Mouse (Mus musculus): ENCODE measurements around the gene Vmn2r20. TPM values are rescaled to one million over a fixed set of nuclear protein-coding genes. Genes with fewer than 3 reads are reported as not detected.
"Not testable (repeated sequence)": the region's sequence is repeated elsewhere in the genome, so short reads cannot be mapped to it uniquely, and the experiment has no call there.

Vmn2r20 gene
- polyA plus RNA-seq (2014; fragmentation: Nextera tagmentation; extraction: Ambion mirVana) = not detected in 2 replicates

GRCm38 (mm10) chr6:123418016-123418415 lies at the start of gene Vmn2r20:
Vmn2r20 (minus strand) TSS chr6:123418116.
- not testable (repeated sequence) for ATAC-seq (ENCODE audit: insufficient number of reproducible peaks, insufficient read depth, low FRiP score, low read depth); H3K9ac ChIP-seq (ENCODE audit: low read length); H3K27me3 ChIP-seq (ENCODE audit: control insufficient read depth, insufficient read depth, low read length); H3K4me3 ChIP-seq (ENCODE audit: control insufficient read depth in 1 of 2, insufficient read depth in 1 of 2, low read depth in 1 of 2, low read length in 2 of 2); H3K4me1 ChIP-seq (ENCODE audit: control insufficient read depth in 2 of 2, insufficient read depth in 2 of 2, low read length in 2 of 2); H3K9me3 ChIP-seq (ENCODE audit: control insufficient read depth, low read length); H3K4me2 ChIP-seq (ENCODE audit: low read length); H3K36me3 ChIP-seq (ENCODE audit: control insufficient read depth, insufficient read depth, low read length); H3K27ac ChIP-seq (replicated peaks in 1 of 2; ENCODE audit: control insufficient read depth in 1 of 2, insufficient read depth in 1 of 2, low read depth in 2 of 2, low read length in 2 of 2)
- WGBS = no CpG with 5 or more reads among the region's 4 CpGs

DNA sequence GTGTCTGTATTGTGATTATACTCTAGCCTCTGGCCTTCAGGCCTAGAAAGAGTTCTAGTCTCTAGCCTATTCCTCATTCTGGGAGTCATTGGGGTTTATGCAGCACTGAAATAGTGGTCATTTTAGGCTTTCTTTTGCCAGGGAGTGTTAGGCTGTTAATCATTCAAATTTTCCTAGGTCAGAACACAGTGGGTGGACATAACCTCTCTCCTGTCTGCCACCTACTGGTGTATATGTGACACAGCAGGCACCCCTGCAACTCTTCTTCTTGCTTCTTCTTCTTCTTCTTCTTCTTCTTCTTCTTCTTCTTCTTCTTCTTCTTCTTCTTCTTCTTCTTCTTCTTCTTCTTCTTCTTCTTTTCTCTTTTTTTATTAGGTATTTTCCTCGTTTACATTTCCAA lies 6.5 kb upstream of the Vmn2r20 start:
- H3K27me3 ChIP-seq (ENCODE audit: control insufficient read depth, insufficient read depth, low read length); H3K4me2 ChIP-seq (ENCODE audit: low read length); ATAC-seq (ENCODE audit: insufficient number of reproducible peaks, insufficient read depth, low FRiP score, low read depth); H3K9me3 ChIP-seq (ENCODE audit: control insufficient read depth, low read length); H3K36me3 ChIP-seq (ENCODE audit: control insufficient read depth, insufficient read depth, low read length); H3K27ac ChIP-seq (replicated peaks in 1 of 2; ENCODE audit: control insufficient read depth in 1 of 2, insufficient read depth in 1 of 2, low read depth in 2 of 2, low read length in 2 of 2); H3K4me1 ChIP-seq (ENCODE audit: control insufficient read depth in 2 of 2, insufficient read depth in 2 of 2, low read length in 2 of 2); H3K4me3 ChIP-seq (ENCODE audit: control insufficient read depth in 1 of 2, insufficient read depth in 1 of 2, low read depth in 1 of 2, low read length in 2 of 2); H3K9ac ChIP-seq (ENCODE audit: low read length): not testable (repeated sequence)
- no CpG with 5 or more reads among the region's 1 CpGs for WGBS

DNA sequence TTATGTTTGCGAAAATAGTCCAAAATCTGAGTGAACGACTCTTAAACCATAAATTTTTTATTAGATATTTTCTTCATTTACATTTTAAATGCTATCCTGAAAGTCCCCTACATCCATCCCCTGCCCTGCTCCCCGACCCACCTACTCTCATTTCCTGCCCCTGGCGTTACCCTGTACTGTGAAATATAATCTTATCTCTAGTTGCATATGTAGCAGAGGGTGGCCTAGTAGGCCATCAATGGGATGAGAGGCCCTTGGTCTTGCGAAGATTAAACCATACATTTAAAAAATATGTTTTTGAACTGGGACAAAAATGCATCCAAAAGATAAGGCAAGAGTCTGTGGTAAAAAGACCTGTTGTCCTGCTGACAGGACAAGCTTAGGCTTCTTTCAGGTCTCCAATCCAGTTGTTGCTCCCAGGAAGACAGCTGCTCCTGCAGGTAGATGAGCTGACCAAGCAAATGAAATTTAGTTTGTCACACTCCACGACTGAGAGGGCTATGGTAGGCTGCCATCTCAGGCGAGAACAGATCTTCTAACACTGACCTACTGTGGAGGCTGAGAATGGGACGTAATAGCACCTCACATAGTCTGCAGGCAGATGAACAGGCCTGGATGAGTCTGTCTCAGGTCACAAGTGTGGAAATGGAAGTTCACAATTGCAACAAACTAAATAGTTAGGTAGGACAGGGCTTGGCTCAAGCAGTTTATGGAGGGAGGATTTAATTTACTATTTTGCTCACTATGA lies 10.8 kb downstream of the Vmn2r20 start:
- H3K9ac ChIP-seq (ENCODE audit: low read length); H3K4me1 ChIP-seq (ENCODE audit: control insufficient read depth in 2 of 2, insufficient read depth in 2 of 2, low read length in 2 of 2); H3K36me3 ChIP-seq (ENCODE audit: control insufficient read depth, insufficient read depth, low read length); H3K4me2 ChIP-seq (ENCODE audit: low read length); H3K27ac ChIP-seq (replicated peaks in 1 of 2; ENCODE audit: control insufficient read depth in 1 of 2, insufficient read depth in 1 of 2, low read depth in 2 of 2, low read length in 2 of 2); H3K27me3 ChIP-seq (ENCODE audit: control insufficient read depth, insufficient read depth, low read length); H3K9me3 ChIP-seq (ENCODE audit: control insufficient read depth, low read length); H3K4me3 ChIP-seq (ENCODE audit: control insufficient read depth in 1 of 2, insufficient read depth in 1 of 2, low read depth in 1 of 2, low read length in 2 of 2); ATAC-seq (ENCODE audit: insufficient number of reproducible peaks, insufficient read depth, low FRiP score, low read depth): not testable (repeated sequence)
- WGBS = no CpG with 5 or more reads among the region's 8 CpGs

GRCm38 (mm10) chr6:123388824-123389223 lies 29.1 kb downstream of the Vmn2r20 start:
- not testable (repeated sequence) for H3K27ac ChIP-seq (replicated peaks in 1 of 2; ENCODE audit: control insufficient read depth in 1 of 2, insufficient read depth in 1 of 2, low read depth in 2 of 2, low read length in 2 of 2); H3K4me2 ChIP-seq (ENCODE audit: low read length); H3K4me1 ChIP-seq (ENCODE audit: control insufficient read depth in 2 of 2, insufficient read depth in 2 of 2, low read length in 2 of 2); H3K36me3 ChIP-seq (ENCODE audit: control insufficient read depth, insufficient read depth, low read length); ATAC-seq (ENCODE audit: insufficient number of reproducible peaks, insufficient read depth, low FRiP score, low read depth); H3K4me3 ChIP-seq (ENCODE audit: control insufficient read depth in 1 of 2, insufficient read depth in 1 of 2, low read depth in 1 of 2, low read length in 2 of 2); H3K9me3 ChIP-seq (ENCODE audit: control insufficient read depth, low read length); H3K27me3 ChIP-seq (ENCODE audit: control insufficient read depth, insufficient read depth, low read length); H3K9ac ChIP-seq (ENCODE audit: low read length)

DNA sequence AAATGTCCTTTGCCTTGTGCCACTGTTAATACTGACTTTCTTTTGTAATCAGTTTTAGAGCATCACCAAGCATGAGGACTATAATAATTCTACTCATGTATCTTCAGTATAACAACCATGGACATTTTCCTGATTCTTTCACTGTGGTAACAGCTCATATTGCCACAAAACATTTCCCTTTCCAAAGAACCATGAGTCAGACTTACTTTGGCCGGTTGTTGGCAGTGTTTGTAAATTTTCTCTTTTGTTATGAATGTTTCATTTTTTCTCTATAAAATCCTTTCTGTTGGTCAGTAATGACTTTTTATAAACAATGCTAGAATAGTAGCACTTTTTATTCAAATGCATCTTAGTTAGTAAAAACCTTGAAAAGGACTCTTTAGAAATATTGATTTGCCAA lies 71.8 kb downstream of the Vmn2r20 start:
- no peak for ATAC-seq (ENCODE audit: insufficient number of reproducible peaks, insufficient read depth, low FRiP score, low read depth)
- Histone ChIP-seq H3K9me3 (ENCODE audit: control insufficient read depth, low read length) (no peaks in the 10 kb centered on the region), H3K36me3 (ENCODE audit: control insufficient read depth, insufficient read depth, low read length) (no peaks in the 10 kb centered on the region), H3K4me1 (ENCODE audit: control insufficient read depth in 2 of 2, insufficient read depth in 2 of 2, low read length in 2 of 2) (no peaks in the 10 kb centered on the region), H3K27me3 (ENCODE audit: control insufficient read depth, insufficient read depth, low read length) (no peaks in the 10 kb centered on the region), H3K27ac (replicated peaks in 1 of 2; ENCODE audit: control insufficient read depth in 1 of 2, insufficient read depth in 1 of 2, low read depth in 2 of 2, low read length in 2 of 2) (no peak overlapping the region), H3K4me2 (ENCODE audit: low read length) (no peak overlapping the region), H3K4me3 (ENCODE audit: control insufficient read depth in 1 of 2, insufficient read depth in 1 of 2, low read depth in 1 of 2, low read length in 2 of 2) (no peak overlapping the region), H3K9ac (ENCODE audit: low read length) (no peak overlapping the region)
- 72% methylated on average over 1 of the region's 1 CpGs for WGBS

GRCm38 (mm10) chr6:123340093-123340492 lies 77.8 kb downstream of the Vmn2r20 start:
- no peaks in the 10 kb centered on the region for H3K27me3 ChIP-seq (ENCODE audit: control insufficient read depth, insufficient read depth, low read length)
- no peak for ATAC-seq (ENCODE audit: insufficient number of reproducible peaks, insufficient read depth, low FRiP score, low read depth)
- no peak overlapping the region for H3K4me3 ChIP-seq (ENCODE audit: control insufficient read depth in 1 of 2, insufficient read depth in 1 of 2, low read depth in 1 of 2, low read length in 2 of 2)
- H3K36me3 ChIP-seq (ENCODE audit: control insufficient read depth, insufficient read depth, low read length) = no peaks in the 10 kb centered on the region
- H3K4me1 ChIP-seq (ENCODE audit: control insufficient read depth in 2 of 2, insufficient read depth in 2 of 2, low read length in 2 of 2) = no peaks in the 10 kb centered on the region
- H3K4me2 ChIP-seq (ENCODE audit: low read length) = no peak overlapping the region
- no peak overlapping the region for H3K27ac ChIP-seq (replicated peaks in 1 of 2; ENCODE audit: control insufficient read depth in 1 of 2, insufficient read depth in 1 of 2, low read depth in 2 of 2, low read length in 2 of 2)
- no peak overlapping the region for H3K9ac ChIP-seq (ENCODE audit: low read length)
- no peaks in the 10 kb centered on the region for H3K9me3 ChIP-seq (ENCODE audit: control insufficient read depth, low read length)

- Histone ChIP-seq H3K4me2 (ENCODE audit: low read length) (no peak overlapping the region), H3K27ac (replicated peaks in 1 of 2; ENCODE audit: control insufficient read depth in 1 of 2, insufficient read depth in 1 of 2, low read depth in 2 of 2, low read length in 2 of 2) (no peak overlapping the region), H3K27me3 (ENCODE audit: control insufficient read depth, insufficient read depth, low read length) (no peaks in the 10 kb centered on the region), H3K4me3 (ENCODE audit: control insufficient read depth in 1 of 2, insufficient read depth in 1 of 2, low read depth in 1 of 2, low read length in 2 of 2) (no peak overlapping the region), H3K9ac (ENCODE audit: low read length) (no peak overlapping the region), H3K4me1 (ENCODE audit: control insufficient read depth in 2 of 2, insufficient read depth in 2 of 2, low read length in 2 of 2) (no peaks in the 10 kb centered on the region), H3K9me3 (ENCODE audit: control insufficient read depth, low read length) (no peaks in the 10 kb centered on the region), H3K36me3 (ENCODE audit: control insufficient read depth, insufficient read depth, low read length) (no peaks in the 10 kb centered on the region)
- no peak for ATAC-seq (ENCODE audit: insufficient number of reproducible peaks, insufficient read depth, low FRiP score, low read depth)
- 26% methylated on average over 2 of the region's 2 CpGs for WGBS
These were observed 85.4 kb downstream of the Vmn2r20 start for GRCm38 (mm10) chr6:123332503-123332902.

All from heart, embryonic 14.5 days (tissue).